Mouse (Mus musculus) small intestine, adult 2 months (tissue): ENCODE measurements around the gene Wwtr1.

Source experiments
- CTCF ChIP-seq: fragments of 200-500 bp; IDR thresholded peaks from 2 replicates; pipeline ENCODE4 v1.5.1; 2012; ENCODE audit warnings: low read depth, mild to moderate bottlenecking, control low read depth, inconsistent platforms, low read length, moderate library complexity, mixed read lengths; ENCODE audit not compliant: insufficient replicate concordance, insufficient read length; ENCODE audit errors: extremely low read depth
- POLR2A ChIP-seq: fragments of 200-500 bp; IDR thresholded peaks from 2 replicates; pipeline ENCODE4 v1.6.1; 2012; ENCODE audit warnings: low read depth, mild to moderate bottlenecking, control low read depth, inconsistent platforms, low read length, moderate library complexity

- TF ChIP-seq CTCF (no peak), POLR2A (no peak)
These were observed 25.1 kb downstream of the Wwtr1 start for GRCm38 (mm10) chr3:57550468-57551185.
